Mouse (Mus musculus) T-helper 1 cell (primary cell): ENCODE results near the gene Srf.

Experiments used
- in situ Hi-C: fragments of 300-600 bp; cut with MboI, MseI; formaldehyde crosslinking; loops from one replicate; pipeline ENCODE4 v1.15.1; 2025; ENCODE audit warnings: high pct_unique_total_duplicates

The Srf gene

GRCm38 (mm10) chr17:46520385-46520979, 35.5 kb downstream of the Srf start:
- in situ Hi-C loops, result no loop called here

GRCm38 (mm10) chr17:46519971-46520370, 36.0 kb downstream of the Srf start:
- in situ Hi-C loops, result no loop called here

GRCm38 (mm10) chr17:46513329-46513728, 42.6 kb downstream of the Srf start:
- in situ Hi-C loops, result loop anchor here (5.0 kb wide), 1 partner anchor 76 kb away; the partner anchor contains the start of gene Slc22a7

DNA sequence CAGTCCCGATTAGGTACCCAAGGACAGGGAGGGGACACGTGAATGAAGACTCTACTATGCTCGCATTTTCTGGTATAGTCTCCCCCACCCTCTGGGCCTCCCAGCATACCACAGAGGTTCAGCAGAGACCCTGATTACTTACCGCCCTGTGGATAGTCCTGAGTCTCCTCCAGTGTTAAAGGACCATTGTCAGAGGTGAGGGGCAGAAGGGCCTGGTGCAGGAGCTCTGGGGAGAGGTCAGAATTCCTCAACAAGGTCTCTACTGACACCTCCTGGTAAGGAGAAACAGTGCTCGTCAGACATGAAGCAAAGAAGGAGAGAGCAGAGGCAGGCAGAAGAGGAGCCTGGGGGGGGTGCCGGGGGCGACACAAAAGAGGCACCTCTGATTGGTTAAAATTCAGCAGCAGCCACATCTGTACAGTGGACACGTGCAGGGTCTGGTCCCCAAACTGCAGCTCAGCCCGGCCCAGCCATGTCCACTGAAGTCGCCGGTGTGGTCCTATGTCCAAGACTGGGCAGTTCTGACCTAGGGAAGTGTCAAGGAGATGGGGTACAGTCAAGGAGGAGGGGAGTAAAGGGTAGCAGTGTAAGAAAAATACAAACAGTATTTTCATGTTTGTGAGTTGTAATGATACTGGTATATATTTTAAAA, 44.8 kb downstream of the Srf start:
- in situ Hi-C loops, result loop anchor here (5.0 kb wide), 1 partner anchor 74 kb away; the partner anchor contains the start of gene Slc22a7

DNA sequence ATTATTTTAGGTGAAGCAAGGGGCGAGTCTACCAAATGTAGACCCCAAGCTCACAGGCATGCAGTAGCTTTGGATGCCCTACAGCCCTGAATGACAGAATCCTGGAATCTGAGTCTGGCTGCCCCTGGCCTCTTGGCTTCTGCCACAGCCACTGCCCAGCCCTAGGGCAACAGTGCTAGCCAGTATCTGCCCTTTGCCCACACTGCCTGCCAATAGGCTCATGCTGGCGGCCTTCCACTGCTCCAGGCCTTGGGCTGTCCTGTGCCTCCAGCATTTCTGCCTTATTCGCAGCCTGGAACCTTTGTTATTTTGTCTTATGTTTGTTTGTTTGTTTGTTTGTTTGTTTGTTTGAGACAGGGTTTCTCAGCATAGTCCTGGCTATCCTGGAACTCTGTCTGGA, 50.4 kb downstream of the Srf start:
- in situ Hi-C loops, result no loop called here

- in situ Hi-C loops, result no loop called here
Observed at GRCm38 (mm10) chr17:46503847-46504638, 51.9 kb downstream of the Srf start.

DNA sequence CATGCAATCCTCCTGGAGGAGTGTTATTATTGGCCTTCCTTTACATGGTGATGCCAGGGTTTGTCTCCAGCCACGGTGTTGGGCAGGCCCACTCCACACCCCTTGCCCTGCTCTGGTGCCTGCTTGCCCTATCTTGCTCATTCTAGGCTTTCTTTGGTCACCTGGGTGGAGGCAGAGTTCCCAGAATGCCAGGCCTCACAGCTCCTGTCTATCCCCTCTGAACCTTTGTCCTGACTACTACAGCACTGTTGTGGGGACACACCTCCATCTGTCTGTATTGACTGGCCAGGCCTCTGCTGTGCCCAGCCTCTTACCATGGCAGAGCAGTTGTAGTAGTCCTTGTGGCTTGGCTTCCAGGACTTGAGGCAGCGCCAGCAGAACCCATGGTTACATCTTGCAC, 53.2 kb downstream of the Srf start:
- in situ Hi-C loops, result no loop called here
